In the genomic region with DNA sequence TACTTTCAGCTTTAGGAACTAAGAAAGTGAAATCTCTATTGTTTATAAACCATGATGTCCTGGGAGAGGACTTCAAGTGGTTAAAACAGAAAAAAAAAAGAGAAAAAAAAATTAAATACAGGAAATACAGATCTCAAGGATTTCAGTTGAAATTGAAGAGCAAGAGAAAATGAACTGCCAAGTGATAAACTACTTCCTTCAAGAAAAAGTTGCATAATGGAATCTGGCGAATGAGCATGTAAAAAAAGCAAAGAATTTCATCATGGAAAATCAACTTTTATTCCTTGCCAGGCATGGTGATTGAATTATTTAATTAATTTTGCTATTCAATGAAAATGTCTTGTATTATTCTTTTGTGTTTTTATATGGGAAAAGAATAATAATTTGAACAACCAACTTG, we compare ENCODE assay signal across 24 mouse cellular contexts.
DNase-seq lines count a peak whose midpoint lies in the region; ATAC-seq and TF ChIP-seq lines count a peak whose summit lies in the region.
"Had no signal": no experiment of that assay in that cellular context is flagged by ENCODE, and none has a peak within 500 bp of the region (broad histone marks: within the 10 kb centered on the region; RNA-seq: fewer than 3 reads in every experiment).

No protein-coding gene starts in this region.

- peak; percentile 35; the same call in 1 of the 2 replicates for ATAC-seq in lung, embryonic 14.5 days (ENCODE audit: insufficient read depth)
- ATAC-seq in lung, embryonic 16.5 days (ENCODE audit: low read depth), result peak; percentile 45; the same call in 1 of the 2 replicates
- ATAC-seq: activated CD4-positive, CD25-positive, alpha-beta regulatory T cell, adult 4 months; CD4-positive, CD25-positive, alpha-beta regulatory T cell, adult 4 months; forebrain, embryonic 13.5 days; forebrain, embryonic 15.5 days; Patski had no signal

- TF ChIP-seq POLR2A in lung, adult 2 months (IDR thresholded peaks at IDR 0.05; ENCODE audit: borderline replicate concordance, extremely low read depth, low read depth, low read length), result no peak

- no peak overlapping the region for H3K27ac ChIP-seq in lung, embryonic 14.5 days (ENCODE audit: low read depth)
- H3K27ac ChIP-seq in lung, embryonic 16.5 days (ENCODE audit: low read length), result no peak overlapping the region
- H3K27ac ChIP-seq: embryonic facial prominence, embryonic 10.5 days; embryonic facial prominence, embryonic 12.5 days; forebrain, embryonic 13.5 days; forebrain, embryonic 15.5 days had no signal

- H3K36me3 ChIP-seq in lung, embryonic 14.5 days (ENCODE audit: insufficient read depth), result no peaks in the 10 kb centered on the region
- no peaks in the 10 kb centered on the region for H3K36me3 ChIP-seq in lung, embryonic 16.5 days (ENCODE audit: control insufficient read depth, insufficient read depth, low read length)
- H3K36me3 ChIP-seq: embryonic facial prominence, embryonic 10.5 days; embryonic facial prominence, embryonic 12.5 days; forebrain, embryonic 15.5 days; G1E had no signal

- 36% methylated on average over 1 of the region's 1 CpGs for WGBS in lung, embryonic 14.5 days
- WGBS in lung, adult 2 months, result 34% methylated on average over 1 of the region's 1 CpGs
- WGBS in lung, embryonic 16.5 days, result 31% methylated on average over 1 of the region's 1 CpGs

- no peak for TF ChIP-seq CTCF in lung, embryonic 14.5 days (IDR thresholded peaks at IDR 0.05; ENCODE audit: low read depth)
- TF ChIP-seq CTCF in lung, adult 2 months (IDR thresholded peaks at IDR 0.05; ENCODE audit: insufficient read depth, low read length), result no peak

- peak; percentile 82 for DNase-seq in lung, embryonic 14.5 days
- DNase-seq in lung, adult 2 months, result no peak
- DNase-seq in lung, postnatal 14 days, result no peak
- peak; percentile 2 for DNase-seq in lung, postnatal 25 days (ENCODE audit: low spot score)
- DNase-seq in lung, postnatal 4 days, result no peak
- DNase-seq: adrenal gland, adult 8-10 months; adrenal gland, postnatal 14 days; adrenal gland, postnatal 36 days; B cell, adult 2 months; cerebellum, adult 11-12 months; cerebellum, adult 2 months; cerebellum, adult 9-10 months; cerebellum, postnatal 10 days; cerebellum, postnatal 25 days had no signal

- H3K4me3 ChIP-seq in lung, embryonic 14.5 days (ENCODE audit: low read depth, low read length), result no peak overlapping the region
- H3K4me3 ChIP-seq in lung, adult 2 months (replicated peaks; ENCODE audit: extremely low read depth, low read depth, low read length), result no peak overlapping the region
- no peak overlapping the region for H3K4me3 ChIP-seq in lung, embryonic 16.5 days (ENCODE audit: low read length)
- H3K4me3 ChIP-seq: embryonic facial prominence, embryonic 10.5 days; embryonic facial prominence, embryonic 12.5 days; forebrain, embryonic 13.5 days; forebrain, embryonic 15.5 days had no signal

- H3K4me2 ChIP-seq in lung, embryonic 14.5 days, result no peak overlapping the region
- no peak overlapping the region for H3K4me2 ChIP-seq in lung, embryonic 16.5 days (ENCODE audit: low read depth, low read length)
- H3K4me2 ChIP-seq: embryonic facial prominence, embryonic 12.5 days; forebrain, embryonic 13.5 days; forebrain, embryonic 15.5 days had no signal

- H3K27me3 ChIP-seq in lung, embryonic 14.5 days (ENCODE audit: insufficient read depth, low read length), result no peaks in the 10 kb centered on the region
- H3K27me3 ChIP-seq in lung, embryonic 16.5 days (ENCODE audit: control insufficient read depth, insufficient read depth, low read depth, low read length), result no peaks in the 10 kb centered on the region
- H3K27me3 ChIP-seq: CH12.LX; embryonic facial prominence, embryonic 12.5 days; forebrain, embryonic 13.5 days; forebrain, embryonic 15.5 days; Patski had no signal

- H3K9me3 ChIP-seq in lung, embryonic 14.5 days (ENCODE audit: low read depth, low read length), result no peaks in the 10 kb centered on the region
- no peaks in the 10 kb centered on the region for H3K9me3 ChIP-seq in lung, embryonic 16.5 days (ENCODE audit: control insufficient read depth, low read length)
- H3K9me3 ChIP-seq: embryonic facial prominence, embryonic 10.5 days; embryonic facial prominence, embryonic 12.5 days; forebrain, embryonic 13.5 days; forebrain, embryonic 15.5 days had no signal

- no peaks in the 10 kb centered on the region for H3K4me1 ChIP-seq in lung, embryonic 14.5 days (ENCODE audit: insufficient read depth)
- no peaks in the 10 kb centered on the region for H3K4me1 ChIP-seq in lung, adult 2 months (ENCODE audit: control insufficient read depth, insufficient read depth, low read length)
- H3K4me1 ChIP-seq in lung, embryonic 16.5 days (replicated peaks; ENCODE audit: control insufficient read depth, insufficient read depth, low read length), result no peaks in the 10 kb centered on the region
- H3K4me1 ChIP-seq: embryonic facial prominence, embryonic 10.5 days; embryonic facial prominence, embryonic 12.5 days; forebrain, embryonic 13.5 days; forebrain, embryonic 15.5 days had no signal

- no peak overlapping the region for H3K9ac ChIP-seq in lung, embryonic 14.5 days
- H3K9ac ChIP-seq in lung, embryonic 16.5 days (ENCODE audit: low read length), result no peak overlapping the region
- H3K9ac ChIP-seq: embryonic facial prominence, embryonic 12.5 days; forebrain, embryonic 13.5 days; forebrain, embryonic 15.5 days had no signal

Comparison
In these comparisons a context has a peak if more than half of its experiments do, and no peak if none do; other contexts are left out.
1. DNase-seq: peak in lung, embryonic 14.5 days (single experiment) and lung, postnatal 25 days (single experiment); none in lung, adult 2 months (single experiment), lung, postnatal 14 days (single experiment) and lung, postnatal 4 days (0 of 2).